Mouse (Mus musculus): Measurements from ENCODE around the gene 4930558C23Rik. TPM values are rescaled to one million over a fixed set of nuclear protein-coding genes. Genes with fewer than 3 reads are reported as not detected.

The 4930558C23Rik gene
- polyA plus RNA-seq, 1 experiment from 2014 or later, result not detected

GRCm38 (mm10) chr3:95337345-95337744, 65.3 kb downstream of the 4930558C23Rik start:
- WGBS, result 92% methylated on average over 4 of the region's 4 CpGs
- no peak overlapping the region for H3K27ac ChIP-seq (ENCODE audit: poor library complexity, severe bottlenecking)
- H3K27me3 ChIP-seq (replicated peaks), result no peaks in the 10 kb centered on the region
- ATAC-seq (ENCODE audit: insufficient number of reproducible peaks, low FRiP score), result no peak
- H3K36me3 ChIP-seq, result peaks cover 93% of the 10 kb centered on the region
- H3K9ac ChIP-seq, result no peak overlapping the region
- no peaks in the 10 kb centered on the region for H3K4me1 ChIP-seq (replicated peaks)
- no peak overlapping the region for H3K4me2 ChIP-seq
- H3K4me3 ChIP-seq, result no peak overlapping the region
- H3K9me3 ChIP-seq (replicated peaks), result no peaks in the 10 kb centered on the region

Other genes with a start within 250 kb of the 4930558C23Rik start
- gene Sema6c, start 242.4 kb downstream of the 4930558C23Rik start, polyA plus RNA-seq (2016; fragmentation: Nextera tagmentation; extraction: Ambion mirVana), result 3.6 and 5.5 TPM in 2 replicates
- gene Gabpb2, start 184.9 kb downstream of the 4930558C23Rik start, polyA plus RNA-seq (2016; fragmentation: Nextera tagmentation; extraction: Ambion mirVana), result 7.7 and 8.9 TPM in 2 replicates
- gene Cdc42se1, start 174.1 kb downstream of the 4930558C23Rik start, polyA plus RNA-seq (2016; fragmentation: Nextera tagmentation; extraction: Ambion mirVana), result 60.9 and 62.1 TPM in 2 replicates
- gene Mllt11, start 170.7 kb downstream of the 4930558C23Rik start, polyA plus RNA-seq (2016; fragmentation: Nextera tagmentation; extraction: Ambion mirVana), result 12.8 and 13.6 TPM in 2 replicates
- gene Gm128, start 161.2 kb downstream of the 4930558C23Rik start, polyA plus RNA-seq (2016; fragmentation: Nextera tagmentation; extraction: Ambion mirVana), result 0.53 and 0.64 TPM in 2 replicates
- gene Bnipl, start 151.6 kb downstream of the 4930558C23Rik start, polyA plus RNA-seq (2016; fragmentation: Nextera tagmentation; extraction: Ambion mirVana), result not detected in 2 replicates
- gene Mindy1, start 121.5 kb downstream of the 4930558C23Rik start, polyA plus RNA-seq (2016; fragmentation: Nextera tagmentation; extraction: Ambion mirVana), result 26.9 and 29.7 TPM in 2 replicates
- 29.5 and 31.7 TPM in 2 replicates for gene Prune1, start 120.8 kb downstream of the 4930558C23Rik start, polyA plus RNA-seq (2016; fragmentation: Nextera tagmentation; extraction: Ambion mirVana)
- 1.2 and 1.7 TPM in 2 replicates for gene Anxa9, start 95.7 kb downstream of the 4930558C23Rik start, polyA plus RNA-seq (2016; fragmentation: Nextera tagmentation; extraction: Ambion mirVana)
- 136 and 137 TPM in 2 replicates for gene Cers2, start 88.0 kb downstream of the 4930558C23Rik start, polyA plus RNA-seq (2016; fragmentation: Nextera tagmentation; extraction: Ambion mirVana)
- 29.7 and 30.9 TPM in 2 replicates for gene Setdb1, start 45.6 kb downstream of the 4930558C23Rik start, polyA plus RNA-seq (2016; fragmentation: Nextera tagmentation; extraction: Ambion mirVana)
- 35.0 and 38.0 TPM in 2 replicates for gene Arnt, start 31.5 kb upstream of the 4930558C23Rik start, polyA plus RNA-seq (2016; fragmentation: Nextera tagmentation; extraction: Ambion mirVana)
- gene Ctsk, start 96.4 kb upstream of the 4930558C23Rik start, polyA plus RNA-seq (2016; fragmentation: Nextera tagmentation; extraction: Ambion mirVana), result 14.2 and 15.1 TPM in 2 replicates
- gene Ctss, start 123.9 kb upstream of the 4930558C23Rik start, polyA plus RNA-seq (2016; fragmentation: Nextera tagmentation; extraction: Ambion mirVana), result 5.3 and 7.5 TPM in 2 replicates
- not detected in 2 replicates for gene Hormad1, start 156.8 kb upstream of the 4930558C23Rik start, polyA plus RNA-seq (2016; fragmentation: Nextera tagmentation; extraction: Ambion mirVana)
- 24.1 and 25.1 TPM in 2 replicates for gene Golph3l, start 186.1 kb upstream of the 4930558C23Rik start, polyA plus RNA-seq (2016; fragmentation: Nextera tagmentation; extraction: Ambion mirVana)
- 50.8 and 51.4 TPM in 2 replicates for gene Ensa, start 222.2 kb upstream of the 4930558C23Rik start, polyA plus RNA-seq (2016; fragmentation: Nextera tagmentation; extraction: Ambion mirVana)

All from heart, embryonic 12.5 days (tissue).